Mouse (Mus musculus): Measurements from ENCODE around the gene Plpp3.

Gene Plpp3

GRCm38 (mm10) chr4:105191550-105191949 lies 34.4 kb downstream of the Plpp3 start:
- no peak for DNase-seq

GRCm38 (mm10) chr4:105192665-105193064 lies 35.5 kb downstream of the Plpp3 start:
- DNase-seq: no peak

GRCm38 (mm10) chr4:105195256-105195655 lies 38.1 kb downstream of the Plpp3 start:
- DNase-seq: no peak

- no peak for DNase-seq
Measured at GRCm38 (mm10) chr4:105196099-105196498, 39.0 kb downstream of the Plpp3 start.

- DNase-seq: no peak
Measured at GRCm38 (mm10) chr4:105196993-105197765, 40.0 kb downstream of the Plpp3 start.

- DNase-seq: no peak
Measured at GRCm38 (mm10) chr4:105198696-105199095, 41.5 kb downstream of the Plpp3 start.

GRCm38 (mm10) chr4:105199345-105199744 lies 42.2 kb downstream of the Plpp3 start:
- DNase-seq: no peak

- DNase-seq: no peak
Measured at GRCm38 (mm10) chr4:105200624-105201524, 43.7 kb downstream of the Plpp3 start.

- no peak for DNase-seq
Measured at GRCm38 (mm10) chr4:105202439-105202838, 45.3 kb downstream of the Plpp3 start.

- no peak for DNase-seq
Measured at GRCm38 (mm10) chr4:105203303-105203761, 46.2 kb downstream of the Plpp3 start.

- no peak for DNase-seq
Measured at GRCm38 (mm10) chr4:105204071-105204470, 46.9 kb downstream of the Plpp3 start.

- DNase-seq: peak; percentile 79 to 85
Measured at GRCm38 (mm10) chr4:105205045-105205851, 48.1 kb downstream of the Plpp3 start.

- DNase-seq: no peak
Measured at GRCm38 (mm10) chr4:105206102-105206501, 49.0 kb downstream of the Plpp3 start.

- peak; percentile 29 to 49 for DNase-seq
Measured at GRCm38 (mm10) chr4:105206995-105207394, 49.8 kb downstream of the Plpp3 start.

GRCm38 (mm10) chr4:105207641-105208040 lies 50.5 kb downstream of the Plpp3 start:
- DNase-seq: no peak

- no peak for DNase-seq
Measured at GRCm38 (mm10) chr4:105208977-105209376, 51.8 kb downstream of the Plpp3 start.

GRCm38 (mm10) chr4:105213314-105213713 lies 56.2 kb downstream of the Plpp3 start:
- DNase-seq: no peak

- peak; percentile 37 to 50 for DNase-seq
Measured at GRCm38 (mm10) chr4:105214438-105214837, 57.3 kb downstream of the Plpp3 start.

- DNase-seq: peak in 1 of 2 experiments; percentile 42
Measured at GRCm38 (mm10) chr4:105215726-105216410, 58.7 kb downstream of the Plpp3 start.

- peak; percentile 35 to 59 for DNase-seq
Measured at GRCm38 (mm10) chr4:105218202-105218601, 61.1 kb downstream of the Plpp3 start.

- no peak for DNase-seq
Measured at GRCm38 (mm10) chr4:105219316-105219715, 62.2 kb downstream of the Plpp3 start.

- no peak for DNase-seq
Measured at GRCm38 (mm10) chr4:105220849-105221248, 63.7 kb downstream of the Plpp3 start.

All from kidney, postnatal 4 days (tissue).